14 mouse cellular contexts compared by ENCODE assay signal in genomic region chr10:115332420-115332952, GRCm38 (mm10). TPM values are rescaled to one million over a fixed set of nuclear protein-coding genes. Genes with fewer than 3 reads are reported as not detected.
DNase-seq lines count a peak whose midpoint lies in the region; ATAC-seq and TF ChIP-seq lines count a peak whose summit lies in the region.
"Had no signal": no experiment of that assay in that cellular context is flagged by ENCODE, and none has a peak within 500 bp of the region (broad histone marks: within the 10 kb centered on the region; RNA-seq: fewer than 3 reads in every experiment).

No protein-coding gene starts in this region.

- intact Hi-C loops in heart, postnatal 25 days (cut with DNase I) = no loop called here

- peak; percentile 55 for DNase-seq in adrenal gland, adult 2 months
- no peak for DNase-seq in adrenal gland, adult 18-20 months (ENCODE audit: low spot score in 2 of 2)
- peak; percentile 33 to 43 for DNase-seq in heart, adult 9 months (ENCODE audit: low spot score in 2 of 2)
- no peak for DNase-seq in heart, postnatal 25 days (ENCODE audit: low spot score)
- no peak for DNase-seq in right cerebral cortex, postnatal 36 days (ENCODE audit: low spot score in 2 of 2)
- DNase-seq in left cerebral cortex, adult 18-20 months (ENCODE audit: low spot score in 2 of 2) = no peak
- DNase-seq: cerebellum, postnatal 25 days; forebrain, postnatal 0 days; midbrain, embryonic 14.5 days had no signal

- no peak for ATAC-seq in cerebellum, adult (ENCODE audit: insufficient number of reproducible peaks, low FRiP score, low TSS enrichment)
- ATAC-seq: forebrain, postnatal 0 days had no signal

- no peak for TF ChIP-seq CTCF in embryonic fibroblast, embryonic 13.5 days (IDR thresholded peaks at IDR 0.05; ENCODE audit: borderline replicate concordance, insufficient read depth, low read length)

- peaks cover 8% of the 10 kb centered on the region; the same call in 1 of the 2 replicates for H3K4me1 ChIP-seq in embryonic fibroblast, embryonic 13.5 days (ENCODE audit: control insufficient read depth, insufficient read depth, low read length)
- H3K4me1 ChIP-seq: embryonic facial prominence, embryonic 15.5 days; hindbrain, embryonic 15.5 days had no signal

- TF ChIP-seq POLR2A in embryonic fibroblast, embryonic 13.5 days (IDR thresholded peaks at IDR 0.05; ENCODE audit: low read depth, low read length) = no peak; the same call in 1 of the 2 replicates

- no peak overlapping the region for H3K4me3 ChIP-seq in embryonic fibroblast, embryonic 13.5 days (ENCODE audit: insufficient read depth, low read length)
- H3K4me3 ChIP-seq: embryonic facial prominence, embryonic 15.5 days; hindbrain, embryonic 15.5 days; layer of hippocampus, adult 2 months had no signal

- peak overlapping the region; percentile 99 for H3K27ac ChIP-seq in embryonic fibroblast, embryonic 13.5 days (ENCODE audit: insufficient read depth, low read length)
- H3K27ac ChIP-seq: embryonic facial prominence, embryonic 15.5 days; hindbrain, embryonic 15.5 days; layer of hippocampus, adult 2 months had no signal

RNA-seq across cellular contexts. Expression of gene Rab21, which starts 17.1 kb away (rescaled TPM):
- total RNA-seq in adrenal gland, adult 2 months (2021) = 10 to 100 TPM; 51.2 to 53.6 TPM
- polyA plus RNA-seq in adrenal gland, adult 2 months (2012; rRNA removed) = 63.1 and 64.0 TPM in 2 replicates
- total RNA-seq in adrenal gland, adult 18-20 months (2021) = 10 to 100 TPM; 54.8 to 61.1 TPM
- total RNA-seq in heart, postnatal 25 days (2021) = 10 to 100 TPM; 73.9 to 78.2 TPM
- polyA plus RNA-seq in embryonic fibroblast, embryonic 13.5 days (2011; ENCODE audit: insufficient read length, low read depth, missing spikeins) = 63.3 and 64.7 TPM in 2 replicates
- total RNA-seq in left cerebral cortex, adult 18-20 months (2021) = 10 to 100 TPM; 54.4 to 54.8 TPM

RNA-seq across cellular contexts. Expression of gene Tmem19, which starts 29.8 kb away (rescaled TPM):
- 10 to 100 TPM; 28.6 to 30.6 TPM for total RNA-seq in adrenal gland, adult 2 months (2021)
- 7.8 and 12.1 TPM in 2 replicates for polyA plus RNA-seq in adrenal gland, adult 2 months (2012; rRNA removed)
- total RNA-seq in adrenal gland, adult 18-20 months (2021) = 10 to 100 TPM; 27.2 to 37.8 TPM
- total RNA-seq in heart, postnatal 25 days (2021) = 10 to 100 TPM; 10.3 to 15.0 TPM
- 40.7 and 51.5 TPM in 2 replicates for polyA plus RNA-seq in embryonic fibroblast, embryonic 13.5 days (2011; ENCODE audit: insufficient read length, low read depth, missing spikeins)
- total RNA-seq in left cerebral cortex, adult 18-20 months (2021) = 10 to 100 TPM; 34.4 to 38.2 TPM

RNA-seq across cellular contexts. Expression of gene Thap2, which starts 51.8 kb away (rescaled TPM):
- 10 to 100 TPM; 12.0 to 13.6 TPM for total RNA-seq in adrenal gland, adult 2 months (2021)
- 5.3 and 5.9 TPM in 2 replicates for polyA plus RNA-seq in adrenal gland, adult 2 months (2012; rRNA removed)
- 10 to 100 TPM; 10.6 to 14.4 TPM for total RNA-seq in adrenal gland, adult 18-20 months (2021)
- total RNA-seq in heart, postnatal 25 days (2021) = 1 to 10 TPM; 7.8 to 9.4 TPM
- 14.0 and 14.4 TPM in 2 replicates for polyA plus RNA-seq in embryonic fibroblast, embryonic 13.5 days (2011; ENCODE audit: insufficient read length, low read depth, missing spikeins)
- total RNA-seq in left cerebral cortex, adult 18-20 months (2021) = 10 to 100 TPM; 16.4 TPM

RNA-seq across cellular contexts. Expression of gene Zfc3h1, which starts 52.3 kb away (rescaled TPM):
- 10 to 100 TPM; 32.0 to 44.5 TPM for total RNA-seq in adrenal gland, adult 2 months (2021)
- 6.0 and 6.6 TPM in 2 replicates for polyA plus RNA-seq in adrenal gland, adult 2 months (2012; rRNA removed)
- total RNA-seq in adrenal gland, adult 18-20 months (2021) = 10 to 100 TPM; 34.8 to 41.7 TPM
- total RNA-seq in heart, postnatal 25 days (2021) = 10 to 100 TPM; 11.6 to 17.2 TPM
- polyA plus RNA-seq in embryonic fibroblast, embryonic 13.5 days (2011; ENCODE audit: insufficient read length, low read depth, missing spikeins) = 97.1 and 120 TPM in 2 replicates
- 10 to 100 TPM; 46.6 to 46.9 TPM for total RNA-seq in left cerebral cortex, adult 18-20 months (2021)

Comparison
In these comparisons a context has a peak if more than half of its experiments do, and no peak if none do; other contexts are left out.
1. DNase-seq: peak in adrenal gland, adult 2 months (single experiment) and heart, adult 9 months (2 of 2); none in adrenal gland, adult 18-20 months (0 of 2), heart, postnatal 25 days (single experiment), right cerebral cortex, postnatal 36 days (0 of 2) and left cerebral cortex, adult 18-20 months (0 of 2).